Mouse (Mus musculus) heart, embryonic 12.5 days (tissue): ENCODE results near the gene Cfap97d2. TPM values are rescaled to one million over a fixed set of nuclear protein-coding genes. Genes with fewer than 3 reads are reported as not detected.

ENCODE experiments used
- ATAC-seq: fragments of 200-750 bp; cut with Nextera tagmentation; 2 replicates; pipeline ENCODE4 v1.8.0; 2017; ENCODE audit warnings: moderate TSS enrichment, moderate library complexity; ENCODE audit not compliant: insufficient number of reproducible peaks, low FRiP score
- H3K27ac ChIP-seq: fragments of 300-500 bp; sonication (generic); 2 replicates; pipeline ENCODE4 v1.5.1; 2016; ENCODE audit warnings: mild to moderate bottlenecking, moderate library complexity; ENCODE audit not compliant: poor library complexity, severe bottlenecking
- H3K27me3 ChIP-seq: fragments of 300-500 bp; sonication (generic); replicated peaks from 2 replicates; pipeline ENCODE4 v1.6.1; 2016; ENCODE audit warnings: mild to moderate bottlenecking, moderate library complexity
- H3K36me3 ChIP-seq: fragments of 300-500 bp; sonication (generic); 2 replicates; pipeline ENCODE4 v1.6.1; 2016; ENCODE audit warnings: mild to moderate bottlenecking, moderate library complexity
- H3K4me1 ChIP-seq: fragments of 300-500 bp; sonication (generic); replicated peaks from 2 replicates; pipeline ENCODE4 v1.6.1; 2016; ENCODE audit warnings: mild to moderate bottlenecking
- H3K4me2 ChIP-seq: fragments of 300-500 bp; sonication (generic); 2 replicates; pipeline ENCODE4 v1.6.1; 2016; ENCODE audit warnings: mild to moderate bottlenecking, moderate library complexity
- H3K4me3 ChIP-seq: fragments of 300-500 bp; sonication (generic); 2 replicates; pipeline ENCODE4 v1.5.1; 2016; ENCODE audit warnings: mild to moderate bottlenecking
- H3K9ac ChIP-seq: fragments of 300-500 bp; sonication (generic); 2 replicates; pipeline ENCODE4 v1.6.1; 2016; ENCODE audit warnings: mild to moderate bottlenecking, moderate library complexity
- H3K9me3 ChIP-seq: fragments of 300-500 bp; sonication (generic); replicated peaks from 2 replicates; pipeline ENCODE4 v1.6.1; 2016; ENCODE audit warnings: mild to moderate bottlenecking, moderate library complexity
- WGBS: fragments of 180-500 bp; shearing (Covaris S2); methylation state at CpG from one replicate; pipeline ENCODE4 v1.1.7; 2016; 5-methylcytosine and 5-hydroxymethylcytosine counted together
- polyA plus RNA-seq: library from polyadenylated mRNA; unstranded; fragments of >200 nt; fragmentation: Nextera tagmentation; extraction: Ambion mirVana; gene quantifications from 2 replicates; pipeline ENCODE4 v1.2.1, GENCODE M21; 2016

Cfap97d2 gene
- polyA plus RNA-seq, 1 experiment from 2014 or later: 0.26 TPM

- no peaks in the 10 kb centered on the region for H3K9me3 ChIP-seq
- H3K27me3 ChIP-seq: peaks cover 6% of the 10 kb centered on the region; the same call in 1 of the 2 replicates
- H3K4me2 ChIP-seq: peak overlapping the region; percentile 90
- no peak overlapping the region for H3K27ac ChIP-seq
- peaks cover 73% of the 10 kb centered on the region for H3K4me1 ChIP-seq
- H3K36me3 ChIP-seq: no peaks in the 10 kb centered on the region
- H3K4me3 ChIP-seq: peak overlapping the region; percentile 72; the same call in 1 of the 2 replicates
- 39% methylated on average over 12 of the region's 12 CpGs for WGBS
- ATAC-seq: no peak
- no peak overlapping the region for H3K9ac ChIP-seq
These were observed 31.2 kb upstream of the Cfap97d2 start for GRCm38 (mm10) chr8:13674294-13675010.

- Histone ChIP-seq H3K4me2 (peak overlapping the region; percentile 90), H3K4me1 (peaks cover 70% of the 10 kb centered on the region), H3K9ac (peak overlapping the region; percentile 81; the same call in 1 of the 2 replicates), H3K27ac (no peak overlapping the region), H3K27me3 (peaks cover 6% of the 10 kb centered on the region; the same call in 1 of the 2 replicates), H3K36me3 (no peaks in the 10 kb centered on the region), H3K9me3 (no peaks in the 10 kb centered on the region), H3K4me3 (peak overlapping the region; percentile 72)
- ATAC-seq: no peak
- 59% methylated on average over 4 of the region's 4 CpGs for WGBS
These were observed 30.6 kb upstream of the Cfap97d2 start for GRCm38 (mm10) chr8:13675121-13675520.

GRCm38 (mm10) chr8:13675524-13675923 lies 30.2 kb upstream of the Cfap97d2 start:
- 31% methylated on average over 8 of the region's 8 CpGs for WGBS
- no peaks in the 10 kb centered on the region for H3K36me3 ChIP-seq
- H3K27ac ChIP-seq: peak overlapping the region; percentile 87
- no peak for ATAC-seq
- H3K4me1 ChIP-seq: peaks cover 66% of the 10 kb centered on the region
- peak overlapping the region; percentile 90 for H3K4me2 ChIP-seq
- peak overlapping the region; percentile 81 for H3K9ac ChIP-seq
- no peaks in the 10 kb centered on the region for H3K9me3 ChIP-seq
- H3K4me3 ChIP-seq: peak overlapping the region; percentile 72
- H3K27me3 ChIP-seq: peaks cover 6% of the 10 kb centered on the region; the same call in 1 of the 2 replicates

GRCm38 (mm10) chr8:13676302-13676700 lies 29.4 kb upstream of the Cfap97d2 start:
- no peaks in the 10 kb centered on the region for H3K9me3 ChIP-seq
- peak; percentile 62 for ATAC-seq
- peak overlapping the region; percentile 87 for H3K27ac ChIP-seq
- WGBS: 0% methylated on average over 12 of the region's 12 CpGs
- peak overlapping the region; percentile 90 for H3K4me2 ChIP-seq
- peaks cover 6% of the 10 kb centered on the region; the same call in 1 of the 2 replicates for H3K27me3 ChIP-seq
- peak overlapping the region; percentile 81 for H3K9ac ChIP-seq
- H3K4me3 ChIP-seq: peak overlapping the region; percentile 72
- H3K36me3 ChIP-seq: no peaks in the 10 kb centered on the region
- peaks cover 58% of the 10 kb centered on the region for H3K4me1 ChIP-seq

GRCm38 (mm10) chr8:13676701-13677412 lies 28.8 kb upstream of the Cfap97d2 start:
- Histone ChIP-seq H3K4me3 (peak overlapping the region; percentile 72), H3K9ac (peak overlapping the region; percentile 81), H3K4me2 (peak overlapping the region; percentile 90), H3K27me3 (peaks cover 6% of the 10 kb centered on the region; the same call in 1 of the 2 replicates), H3K36me3 (no peaks in the 10 kb centered on the region), H3K4me1 (peaks cover 52% of the 10 kb centered on the region), H3K27ac (peak overlapping the region; percentile 87), H3K9me3 (no peaks in the 10 kb centered on the region)
- peak; percentile 34 for ATAC-seq
- under 1% methylated on average over 47 of the region's 47 CpGs for WGBS

GRCm38 (mm10) chr8:13677413-13677883 lies 28.2 kb upstream of the Cfap97d2 start, which contains the start of gene Rasa3:
Gene Rasa3, minus strand, starts transcription at chr8:13677603.
- peak; percentile 95 for ATAC-seq
- H3K36me3 ChIP-seq: no peaks in the 10 kb centered on the region
- H3K4me1 ChIP-seq: peaks cover 47% of the 10 kb centered on the region
- H3K9ac ChIP-seq: peak within 1 kb of the TSS; percentile 81
- peaks cover 6% of the 10 kb centered on the region; the same call in 1 of the 2 replicates for H3K27me3 ChIP-seq
- peak within 1 kb of the TSS; percentile 72 for H3K4me3 ChIP-seq
- peak within 1 kb of the TSS; percentile 87 for H3K27ac ChIP-seq
- no peaks in the 10 kb centered on the region for H3K9me3 ChIP-seq
- peak within 1 kb of the TSS; percentile 90 for H3K4me2 ChIP-seq
- WGBS: under 1% methylated on average over 42 of the region's 42 CpGs

GRCm38 (mm10) chr8:13678182-13678581 lies 27.5 kb upstream of the Cfap97d2 start:
- H3K27ac ChIP-seq: no peak overlapping the region
- peaks cover 6% of the 10 kb centered on the region; the same call in 1 of the 2 replicates for H3K27me3 ChIP-seq
- peaks cover 40% of the 10 kb centered on the region for H3K4me1 ChIP-seq
- H3K36me3 ChIP-seq: no peaks in the 10 kb centered on the region
- ATAC-seq: no peak
- no peaks in the 10 kb centered on the region for H3K9me3 ChIP-seq
- H3K4me2 ChIP-seq: peak overlapping the region; percentile 90
- H3K9ac ChIP-seq: 0 out of 2 replicates have a peak overlapping the region, but pooled peaks have one; percentile 21
- WGBS: 32% methylated on average over 8 of the region's 8 CpGs
- H3K4me3 ChIP-seq: peak overlapping the region; percentile 72

- WGBS: 50% methylated on average over 7 of the region's 7 CpGs
- Histone ChIP-seq H3K9ac (no peak overlapping the region), H3K27me3 (peaks cover 3% of the 10 kb centered on the region; the same call in 1 of the 2 replicates), H3K4me3 (no peak overlapping the region), H3K36me3 (no peaks in the 10 kb centered on the region), H3K4me1 (peaks cover 13% of the 10 kb centered on the region; the same call in 1 of the 2 replicates), H3K4me2 (no peak overlapping the region), H3K9me3 (no peaks in the 10 kb centered on the region), H3K27ac (no peak overlapping the region)
- no peak for ATAC-seq
These were observed 21.6 kb upstream of the Cfap97d2 start for GRCm38 (mm10) chr8:13684131-13684530.

GRCm38 (mm10) chr8:13685674-13686314 lies 19.9 kb upstream of the Cfap97d2 start:
- no peaks in the 10 kb centered on the region for H3K27me3 ChIP-seq
- no peak overlapping the region for H3K4me3 ChIP-seq
- peaks cover 7% of the 10 kb centered on the region; the same call in 1 of the 2 replicates for H3K4me1 ChIP-seq
- 85% methylated on average over 16 of the region's 16 CpGs for WGBS
- H3K9me3 ChIP-seq: no peaks in the 10 kb centered on the region
- no peak; the same call in 1 of the 2 replicates for ATAC-seq
- no peaks in the 10 kb centered on the region for H3K36me3 ChIP-seq
- no peak overlapping the region for H3K27ac ChIP-seq
- no peak overlapping the region for H3K9ac ChIP-seq
- no peak overlapping the region for H3K4me2 ChIP-seq

GRCm38 (mm10) chr8:13686426-13686825 lies 19.3 kb upstream of the Cfap97d2 start:
- H3K9me3 ChIP-seq: no peaks in the 10 kb centered on the region
- peaks cover 7% of the 10 kb centered on the region; the same call in 1 of the 2 replicates for H3K4me1 ChIP-seq
- H3K4me2 ChIP-seq: no peak overlapping the region
- WGBS: 66% methylated on average over 7 of the region's 7 CpGs
- no peak overlapping the region for H3K9ac ChIP-seq
- H3K27me3 ChIP-seq: no peaks in the 10 kb centered on the region
- no peak overlapping the region for H3K4me3 ChIP-seq
- H3K27ac ChIP-seq: no peak overlapping the region
- H3K36me3 ChIP-seq: no peaks in the 10 kb centered on the region
- ATAC-seq: no peak
